Mouse (Mus musculus) megakaryocyte, embryonic 14.5 days (primary cell): ENCODE results near the gene Fam227a.

Experiments used
- FLI1 ChIP-seq: IDR thresholded peaks from 2 replicates; pipeline ENCODE4 v1.6.1; 2012; ENCODE audit warnings: low read length, inconsistent platforms, mixed read lengths
- GATA1 ChIP-seq: IDR thresholded peaks from 3 replicates; pipeline ENCODE4 v1.6.1; 2012; ENCODE audit warnings: mixed read lengths, low read length, inconsistent platforms, borderline replicate concordance

DNA sequence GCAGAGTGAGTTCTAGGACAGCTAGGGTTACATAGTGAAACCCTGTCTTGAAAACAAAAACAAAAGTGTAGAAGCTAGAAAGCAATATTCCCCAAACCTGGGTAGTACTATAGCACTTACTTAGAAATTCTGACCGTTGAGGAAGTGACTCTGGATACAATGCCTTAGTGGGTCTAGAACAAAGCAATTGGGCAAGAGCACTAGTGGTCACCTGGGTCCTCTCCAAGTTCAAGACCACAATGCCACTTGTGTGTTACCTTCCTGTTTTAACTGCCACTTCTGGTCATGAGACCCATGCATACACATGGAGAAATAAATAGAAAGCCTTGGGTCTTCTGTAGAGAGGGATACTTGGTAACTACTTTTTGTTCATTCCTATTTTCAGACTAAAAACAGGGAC lies 60.0 kb downstream of the Fam227a start:
- TF ChIP-seq FLI1 (no peak), GATA1 (no peak)
